Mouse (Mus musculus) layer of hippocampus, adult 18-20 months (tissue): Measurements from ENCODE around the gene Hnrnph2. TPM values are rescaled to one million over a fixed set of nuclear protein-coding genes. Genes with fewer than 3 reads are reported as not detected.
A peak's percentile ranks its signal among the peaks of the same experiment; 100 is the strongest.

Source experiments
- DNase-seq, 2 experiments: peaks; one replicate each; pipeline ENCODE4 v3.0.0; 2022; ENCODE audit warnings: low spot score in 2 of 2
- total RNA-seq, 2 experiments: library from RNA; stranded (reverse); gene quantifications; 2 replicates each; pipeline ENCODE4 v1.2.3; 2021

The Hnrnph2 gene
- total RNA-seq, 2 experiments from 2014 or later, result 153 to 156 TPM

DNA sequence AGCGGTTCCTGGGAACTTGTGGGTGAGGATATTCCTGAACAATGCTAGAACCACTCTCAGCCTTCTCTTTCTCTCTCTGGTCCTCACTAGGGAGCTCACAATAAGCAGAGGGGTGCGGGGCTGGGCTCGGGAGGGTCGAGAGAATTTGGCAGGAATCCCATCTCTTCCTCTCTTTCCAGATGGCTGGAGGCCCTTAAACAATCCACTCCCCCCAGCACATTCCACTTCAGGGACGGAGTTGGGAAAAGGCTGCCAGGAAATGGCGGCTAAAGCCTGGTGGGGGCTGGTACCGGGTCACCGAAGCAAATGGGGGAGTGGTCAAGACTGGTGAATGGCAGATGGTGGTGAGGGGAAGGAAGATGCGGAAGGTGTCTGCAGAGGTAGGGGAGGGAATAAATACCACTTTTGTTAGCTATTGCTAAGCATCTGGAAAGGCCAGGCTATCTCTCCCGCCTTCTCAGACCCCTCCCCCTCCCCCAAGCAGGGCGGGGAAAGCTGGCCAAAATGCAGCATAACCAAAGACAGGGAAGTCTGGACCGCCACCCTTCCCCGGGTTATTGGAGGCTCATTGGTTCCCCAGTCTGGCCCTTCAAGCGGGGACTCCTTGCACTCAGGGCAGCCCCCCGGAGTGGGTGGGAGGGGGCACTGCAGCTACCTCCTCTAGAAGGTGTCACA is 11.4 kb downstream of the Hnrnph2 start:
- DNase-seq, result no peak

DNA sequence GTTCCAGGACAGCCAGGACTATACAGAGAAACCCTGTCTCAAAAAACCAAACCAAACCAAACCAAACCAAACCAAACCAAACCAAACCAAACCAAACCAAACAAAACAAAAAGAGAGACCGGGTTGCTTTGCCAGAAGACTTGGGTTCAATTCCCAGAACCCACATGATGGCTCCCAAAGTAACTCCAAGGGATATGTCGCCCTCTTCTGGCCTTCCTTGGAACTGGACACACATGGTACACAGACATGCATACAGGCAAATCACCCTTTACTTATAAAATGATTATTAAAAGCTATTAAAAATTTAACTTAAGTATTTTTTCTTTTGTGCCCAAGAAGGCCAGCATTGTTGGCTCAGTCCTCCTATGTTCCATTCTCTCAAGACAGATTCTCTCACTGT is 13.3 kb downstream of the Hnrnph2 start:
- DNase-seq, result no peak

DNA sequence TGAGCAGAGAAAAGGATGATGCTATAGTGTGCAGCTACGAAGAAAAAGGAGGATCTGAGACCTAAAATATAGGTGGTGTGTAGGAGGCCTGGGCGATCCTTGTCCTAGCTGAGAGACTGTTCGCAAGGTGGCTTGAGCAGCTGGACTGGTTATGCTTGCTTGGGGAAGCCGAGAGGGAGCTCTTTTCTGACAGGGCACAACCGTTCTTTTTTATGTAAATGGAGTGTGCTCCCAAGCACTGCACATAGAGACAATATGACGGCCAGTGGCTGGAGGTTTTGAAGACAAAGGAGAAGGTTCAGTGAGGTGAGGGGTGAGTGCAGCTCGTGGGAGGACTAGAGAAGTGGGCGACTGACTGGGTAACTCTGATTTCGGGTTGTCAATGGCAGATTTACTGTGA is 18.7 kb downstream of the Hnrnph2 start:
- no peak for DNase-seq

DNA sequence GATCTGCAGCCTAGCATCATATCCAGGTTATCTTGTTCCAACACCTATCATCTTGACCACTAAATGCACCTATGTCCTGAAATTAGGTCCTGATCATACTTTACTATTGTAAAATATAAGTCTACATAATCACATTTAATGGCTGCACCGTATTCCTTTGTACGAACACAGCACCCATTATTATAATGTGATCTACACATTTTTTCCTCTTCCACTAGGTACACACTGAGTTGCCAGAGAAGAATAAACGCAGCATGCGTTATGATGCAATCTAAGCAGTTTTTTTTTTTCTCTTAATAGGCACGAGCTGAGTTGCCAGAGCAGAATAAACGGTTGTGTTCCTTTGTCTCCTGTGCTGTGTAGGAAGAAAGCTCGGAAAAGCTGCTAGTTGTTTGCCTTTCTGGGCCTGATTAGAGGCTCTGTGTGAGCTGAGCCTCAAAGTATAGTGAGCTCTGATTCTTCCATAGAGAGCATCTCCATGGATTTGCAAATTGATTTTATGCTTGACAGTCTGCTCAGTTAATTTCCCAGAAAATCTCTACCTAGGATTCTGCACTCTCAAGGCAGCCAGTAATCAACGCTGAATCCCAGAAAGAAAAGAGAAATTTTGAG is 19.4 kb downstream of the Hnrnph2 start:
- peak in 1 of 2 experiments; percentile 12 for DNase-seq

DNA sequence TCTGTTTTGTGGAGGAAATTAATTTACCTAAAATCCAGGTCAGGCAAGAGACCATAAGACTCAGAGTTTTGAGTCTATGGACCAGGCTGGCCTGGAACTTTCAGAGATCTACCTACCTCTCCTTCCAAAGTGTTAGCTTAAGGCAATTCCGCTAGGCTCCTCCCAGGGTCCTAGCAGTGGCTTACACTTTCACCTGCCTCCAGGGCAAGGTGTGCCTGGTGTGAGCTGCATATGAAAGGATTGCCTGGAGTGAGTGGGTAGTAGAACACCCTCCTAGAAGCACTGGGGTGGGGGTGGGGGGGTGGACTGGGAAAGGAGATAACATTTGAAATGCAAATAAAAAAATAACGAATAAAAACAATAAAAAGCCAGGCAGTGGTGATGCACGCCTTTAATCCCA is 20.7 kb downstream of the Hnrnph2 start:
- no peak for DNase-seq

DNA sequence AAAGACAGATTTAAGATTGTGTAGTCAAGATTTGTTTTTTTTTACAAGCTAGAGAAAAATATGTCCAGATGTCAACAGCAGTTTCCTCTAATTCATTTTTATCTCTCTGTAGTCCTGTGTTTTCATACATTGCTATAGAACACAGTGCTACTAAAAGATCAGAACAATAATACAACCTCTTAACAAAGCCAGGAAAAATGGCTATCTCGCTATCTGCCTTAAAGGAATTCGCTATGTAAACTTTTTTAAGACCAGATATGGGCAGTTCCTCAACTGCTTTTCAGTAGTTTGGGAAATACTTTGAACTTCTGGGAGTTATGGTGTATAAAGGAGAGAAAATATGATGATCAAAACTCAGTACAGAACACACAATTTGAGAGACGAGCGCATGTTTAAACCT is 22.4 kb downstream of the Hnrnph2 start:
- DNase-seq, result no peak

DNA sequence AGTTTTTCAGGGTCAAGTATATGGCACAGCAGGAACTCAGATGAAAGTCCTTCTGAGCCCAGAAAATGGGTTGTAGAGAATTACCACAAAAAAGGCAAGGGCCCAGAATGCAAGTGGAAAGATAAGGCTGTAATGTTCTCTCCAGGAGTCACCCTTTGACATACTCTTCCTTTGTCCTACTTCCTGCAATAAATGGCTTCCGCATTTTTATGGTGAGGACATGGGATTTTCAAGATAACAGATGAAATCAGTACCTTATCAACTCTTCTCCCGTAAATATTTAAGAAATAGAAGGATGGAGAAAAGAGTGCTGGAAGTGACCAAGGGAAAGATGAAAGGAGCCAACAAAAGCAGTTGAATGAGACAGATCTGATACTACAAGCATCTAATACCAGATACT is 27.2 kb downstream of the Hnrnph2 start:
- DNase-seq, result no peak

DNA sequence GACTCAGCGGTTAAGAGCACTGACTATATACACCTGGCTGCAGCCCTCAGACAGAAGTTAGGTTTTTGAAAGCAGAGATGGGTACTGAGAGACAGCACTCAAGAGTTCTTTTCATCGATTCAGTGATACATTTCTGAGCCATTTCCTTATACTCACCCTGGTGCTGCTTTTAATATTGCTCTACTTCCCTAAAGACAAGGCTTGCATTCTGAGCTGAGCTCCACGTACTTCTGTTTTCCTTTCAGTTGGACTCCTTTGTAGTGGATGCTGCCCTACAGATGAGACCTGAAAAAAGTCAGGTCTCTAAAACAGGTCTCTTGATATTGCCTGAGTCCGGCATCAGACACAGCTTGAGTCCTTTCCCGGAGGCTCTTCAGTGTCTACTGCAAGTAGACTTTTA is 31.7 kb downstream of the Hnrnph2 start:
- no peak for DNase-seq

DNA sequence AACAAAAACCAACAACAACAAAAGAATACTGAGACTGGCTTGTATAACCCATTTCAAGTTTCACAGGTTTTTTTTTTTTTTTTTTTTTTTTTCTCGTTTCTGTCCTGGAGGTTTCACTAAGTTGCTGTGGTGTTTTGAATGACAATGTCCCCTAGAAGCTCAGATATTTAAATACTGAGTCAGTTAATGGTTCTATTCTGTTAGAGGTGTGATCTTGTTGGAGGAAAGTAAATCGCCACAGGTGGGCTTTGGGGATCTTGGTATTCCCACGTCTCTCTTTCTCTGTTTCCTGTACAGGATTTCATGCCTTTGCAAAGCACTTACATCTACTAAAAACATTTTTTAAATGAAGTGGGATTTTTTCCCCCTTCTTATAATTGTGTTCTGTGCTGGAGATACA is 34.1 kb downstream of the Hnrnph2 start:
- DNase-seq, result no peak

DNA sequence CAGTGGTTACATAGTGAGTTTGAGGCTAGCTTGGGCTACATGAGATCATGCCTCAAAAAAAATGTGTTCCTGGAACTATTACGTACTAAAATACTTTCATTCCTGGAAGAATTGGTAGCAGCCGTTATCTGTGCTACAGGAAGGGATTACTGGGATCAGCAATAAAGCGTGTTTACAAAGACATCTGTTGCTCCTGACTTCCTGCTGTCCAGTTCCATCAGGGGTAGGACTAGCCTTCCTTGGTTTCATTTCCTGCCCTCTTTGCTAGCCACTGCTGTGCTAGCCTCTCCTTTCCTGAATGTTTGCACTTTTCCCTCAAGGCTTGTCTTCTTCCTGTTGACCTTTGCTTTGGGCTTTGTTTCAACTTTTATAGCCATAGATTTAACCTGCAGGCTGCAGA is 34.9 kb downstream of the Hnrnph2 start:
- no peak for DNase-seq

DNA sequence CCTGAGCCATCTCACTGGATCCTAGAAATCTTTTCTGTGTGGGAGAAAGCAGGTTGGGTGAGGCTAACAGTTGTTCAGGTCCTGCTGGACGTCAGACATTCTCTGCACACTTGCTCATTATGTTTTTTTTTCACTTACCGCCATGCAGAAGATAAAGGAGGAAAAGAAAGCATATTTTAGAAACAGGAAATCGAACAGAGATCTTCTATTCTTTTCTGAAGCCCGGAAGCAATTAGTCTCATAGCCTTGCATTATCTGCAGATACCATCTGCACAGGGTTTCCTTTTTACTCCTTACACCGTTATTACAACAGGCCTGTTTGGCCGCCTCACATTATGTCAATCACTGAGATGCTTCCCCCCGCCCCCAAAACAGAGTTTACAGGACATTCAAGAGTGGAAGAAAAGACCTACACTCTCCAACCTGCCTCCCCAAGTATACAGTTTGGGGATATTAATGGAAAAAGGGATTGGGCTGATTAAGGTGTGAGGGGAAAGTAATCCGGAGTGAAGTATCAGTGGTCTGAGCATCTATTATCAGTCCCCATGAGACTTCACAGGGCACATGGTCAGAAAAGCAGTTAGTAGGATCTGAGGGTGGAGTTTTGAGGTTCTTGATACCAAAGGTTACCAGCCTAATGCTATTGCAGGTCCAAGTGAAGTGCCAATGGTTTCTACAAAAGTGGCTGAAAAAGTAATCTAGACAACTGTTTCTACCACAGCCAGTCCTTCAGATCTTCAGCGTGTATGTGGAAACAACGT is 40.2 kb downstream of the Hnrnph2 start:
- no peak for DNase-seq

DNA sequence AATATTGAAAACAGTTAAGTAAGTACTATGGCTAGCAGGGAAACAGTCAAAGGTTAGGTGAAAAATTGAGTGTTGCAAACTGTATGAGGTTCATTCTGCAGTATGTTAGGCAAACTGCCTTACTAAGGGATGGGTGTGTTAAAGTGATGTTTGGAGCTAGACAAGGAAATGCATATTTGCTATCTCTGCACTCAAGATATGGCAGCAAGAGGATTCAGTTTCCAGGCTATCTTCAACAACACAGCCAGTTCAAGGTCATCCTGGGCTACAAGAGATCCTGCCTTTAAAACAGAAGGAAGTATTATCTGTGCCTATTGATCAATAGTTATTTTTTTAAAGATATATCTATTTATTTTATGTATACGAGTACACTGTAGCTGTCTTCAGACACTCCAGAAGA is 45.4 kb downstream of the Hnrnph2 start:
- no peak for DNase-seq

DNA sequence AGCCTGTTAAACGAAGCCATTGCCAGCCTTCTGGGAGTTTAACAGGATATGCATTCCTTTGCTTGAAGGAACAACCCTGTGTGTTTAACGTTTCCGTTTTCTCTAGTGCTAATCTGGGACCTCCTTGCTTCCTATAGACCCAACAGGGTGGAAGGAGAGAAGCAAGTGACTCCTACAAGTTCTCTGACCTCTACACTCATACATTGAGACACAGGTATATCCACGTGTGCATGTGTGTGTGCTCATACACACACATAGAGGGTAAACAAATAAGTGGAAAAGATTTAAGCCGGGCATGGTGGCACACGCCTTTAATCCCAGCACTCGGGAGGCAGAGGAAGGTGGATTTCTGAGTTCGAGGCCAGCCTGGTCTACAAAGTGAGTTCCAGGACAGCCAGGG is 46.4 kb downstream of the Hnrnph2 start:
- DNase-seq, result no peak

DNA sequence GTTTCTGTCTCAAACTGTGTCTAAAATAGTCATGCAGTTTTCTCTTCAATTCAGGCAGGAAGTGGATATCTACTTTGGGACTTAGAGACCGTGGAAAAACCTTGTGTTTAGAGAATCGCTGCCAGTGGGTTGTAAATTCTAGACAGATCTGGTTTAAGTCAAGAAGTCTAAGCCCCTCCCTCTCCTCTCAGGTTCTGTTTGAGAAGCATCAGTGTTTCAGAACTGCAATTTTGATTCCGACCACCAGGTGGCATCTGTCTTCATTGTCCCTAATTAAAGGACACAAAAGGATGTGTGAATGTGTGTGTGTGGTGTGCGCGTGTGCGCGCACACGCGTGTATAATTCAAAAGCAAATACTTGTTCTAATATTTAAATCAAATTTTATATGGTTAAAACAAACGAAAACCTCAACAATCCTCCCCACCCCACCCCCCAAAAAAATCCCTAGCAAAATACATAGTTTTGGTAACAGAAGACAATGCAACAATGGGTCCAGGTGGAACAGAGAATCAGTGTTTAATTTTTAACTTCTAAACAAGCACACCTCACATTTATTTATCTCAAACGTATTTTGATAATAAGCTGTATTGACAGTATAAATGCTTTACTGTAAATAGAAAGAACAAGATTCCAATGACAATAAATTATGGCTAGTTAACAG is 47.2 kb downstream of the Hnrnph2 start:
- peak; percentile 46 to 87 for DNase-seq

DNA sequence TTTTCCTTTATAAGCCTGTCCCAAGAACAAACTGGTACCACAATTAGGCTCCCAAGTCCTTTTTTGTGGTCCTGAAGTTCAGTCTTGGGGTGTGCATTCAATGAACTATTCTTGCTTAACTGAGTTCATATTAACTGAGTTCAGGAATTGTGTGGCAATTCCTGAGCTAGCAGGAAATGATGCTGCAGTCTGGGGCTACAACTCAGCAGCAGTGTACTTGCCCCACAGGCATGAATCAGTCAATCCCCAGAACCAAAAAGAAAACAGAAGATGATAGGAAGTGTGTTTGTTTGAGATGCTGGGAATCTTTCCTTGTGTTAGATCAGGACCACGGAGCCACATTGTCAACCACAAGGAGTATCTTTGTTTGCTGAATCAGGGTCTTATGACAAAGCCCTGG is 51.1 kb downstream of the Hnrnph2 start:
- DNase-seq, result no peak

Other genes with a start within 250 kb of the Hnrnph2 start
- gene Drp2, start 196.6 kb upstream of the Hnrnph2 start, total RNA-seq, result 10 to 100 TPM; 32.1 to 47.9 TPM
- not detected for gene Taf7l, start 124.7 kb upstream of the Hnrnph2 start, total RNA-seq
- gene Timm8a1, start 59.3 kb upstream of the Hnrnph2 start, total RNA-seq, result 10 to 100 TPM; 17.4 to 18.0 TPM
- 1 to 10 TPM in 1 of 2 experiments, under 1 TPM in 1; 0.74 to 1.1 TPM for gene Btk, start 17.6 kb upstream of the Hnrnph2 start, total RNA-seq
- gene Rpl36a, start 15.5 kb upstream of the Hnrnph2 start, total RNA-seq, result 100 to 1,000 TPM; 151 to 153 TPM
- 1 to 10 TPM; 9.5 to 9.8 TPM for gene Gla, start 54 bp upstream of the Hnrnph2 start, total RNA-seq
- gene Armcx4, start 85.3 kb downstream of the Hnrnph2 start, total RNA-seq, result 10 to 100 TPM; 31.6 to 32.8 TPM
- 10 to 100 TPM; 53.7 to 60.1 TPM for gene Armcx1, start 116.8 kb downstream of the Hnrnph2 start, total RNA-seq
- 1 to 10 TPM; 7.1 to 7.8 TPM for gene Armcx6, start 150.2 kb downstream of the Hnrnph2 start, total RNA-seq
- 10 to 100 TPM; 72.3 to 85.6 TPM for gene Armcx3, start 155.4 kb downstream of the Hnrnph2 start, total RNA-seq
- gene Armcx2, start 208.0 kb downstream of the Hnrnph2 start, total RNA-seq, result 10 to 100 TPM; 84.3 to 88.8 TPM